Mouse (Mus musculus) ZHBTc4 (cell line): ENCODE results near the gene Scfd2.

Source experiments
- DNase-seq: peaks from one replicate; pipeline ENCODE4 v3.0.0-alpha.2; 2011; ENCODE audit warnings: low read depth, low spot score

The Scfd2 gene

DNA sequence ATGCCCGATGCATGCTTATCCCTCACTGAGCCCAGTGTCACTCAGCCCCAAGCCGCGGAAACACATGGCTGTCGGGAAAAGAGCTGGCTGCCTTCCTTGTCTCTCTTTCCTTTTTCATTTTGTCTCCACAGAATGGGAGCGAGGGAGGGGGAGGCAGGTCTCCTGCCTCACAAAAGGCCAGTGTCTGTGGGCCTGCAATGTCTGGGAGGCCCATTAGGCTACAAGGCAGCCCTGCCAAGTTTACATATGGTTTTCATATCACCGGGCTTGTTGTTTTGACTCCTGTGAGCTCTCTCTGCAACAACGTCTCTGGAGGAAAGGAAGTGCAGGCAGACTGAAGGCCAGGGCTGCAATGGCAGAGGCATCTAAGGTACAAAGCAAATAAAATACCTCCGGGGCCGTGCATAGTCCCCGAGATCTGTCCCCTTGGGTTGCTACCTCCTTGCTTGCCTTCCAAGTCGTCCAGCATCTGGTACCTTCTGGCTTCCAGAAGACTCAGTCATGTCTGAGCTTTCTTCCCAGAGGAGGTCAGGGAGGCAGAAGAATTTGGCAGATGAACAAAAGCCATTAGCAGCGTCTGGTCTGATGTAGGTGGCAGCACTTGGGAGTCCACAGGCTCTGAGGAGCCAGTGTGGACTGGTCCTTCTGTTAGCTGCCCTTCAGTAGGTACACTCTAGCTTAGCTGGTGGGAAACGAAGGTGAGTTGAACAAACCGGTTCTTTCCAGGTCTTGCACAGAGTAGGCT is 355.9 kb downstream of the Scfd2 start:
- no peak for DNase-seq

DNA sequence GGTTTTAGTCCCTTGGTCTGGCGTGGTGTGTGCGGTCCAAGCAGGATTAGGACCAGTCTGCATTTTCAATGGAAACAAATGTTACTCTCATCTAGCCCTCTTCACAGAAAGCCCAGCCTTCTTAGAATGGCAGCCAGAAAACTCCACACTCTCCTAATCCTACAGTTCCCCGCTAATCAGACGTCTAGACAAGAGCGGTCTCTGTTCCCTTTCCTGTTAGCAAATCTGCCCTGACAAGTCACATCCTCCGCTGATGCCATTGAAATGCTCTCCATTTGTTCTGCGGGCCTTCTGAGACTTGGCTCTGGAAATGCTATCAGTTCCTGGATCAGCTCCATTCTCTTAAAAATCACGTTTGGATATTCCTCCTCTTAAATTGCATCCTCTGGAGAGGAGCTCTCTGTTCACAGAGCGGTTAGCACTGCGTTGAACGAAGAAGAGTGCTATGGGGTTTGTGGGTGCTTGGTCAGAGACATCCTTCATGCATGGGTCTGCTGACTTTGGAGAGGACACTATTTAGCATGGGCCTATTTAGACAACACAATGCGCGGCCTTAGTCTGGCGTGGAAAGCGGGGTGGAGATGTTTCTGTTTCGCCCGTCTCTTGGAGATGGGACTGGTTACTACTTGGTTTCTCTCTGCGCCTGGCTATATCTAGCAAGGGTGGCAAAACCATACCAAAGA is 358.3 kb downstream of the Scfd2 start:
- peak; percentile 15 for DNase-seq

DNA sequence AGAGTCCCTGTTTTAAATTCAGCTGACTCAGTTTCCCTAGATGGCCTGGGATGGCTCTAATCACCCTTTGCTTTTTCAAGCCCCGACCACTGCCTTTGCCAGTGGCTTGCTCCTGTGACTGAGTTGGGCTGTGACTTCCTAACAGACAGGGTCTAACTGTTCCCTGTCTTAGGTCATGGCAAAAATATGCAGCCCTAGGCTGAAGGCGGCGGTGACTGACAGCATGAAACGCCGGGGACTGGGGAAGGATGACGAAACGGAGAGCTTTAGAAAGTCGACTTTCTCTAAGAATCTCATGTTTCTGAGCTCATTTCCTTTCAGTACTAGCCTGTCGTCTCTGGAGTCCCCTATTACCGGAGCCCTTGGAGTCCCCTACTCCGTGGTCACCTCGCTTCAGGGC is 359.4 kb downstream of the Scfd2 start:
- DNase-seq = peak; percentile 18

DNA sequence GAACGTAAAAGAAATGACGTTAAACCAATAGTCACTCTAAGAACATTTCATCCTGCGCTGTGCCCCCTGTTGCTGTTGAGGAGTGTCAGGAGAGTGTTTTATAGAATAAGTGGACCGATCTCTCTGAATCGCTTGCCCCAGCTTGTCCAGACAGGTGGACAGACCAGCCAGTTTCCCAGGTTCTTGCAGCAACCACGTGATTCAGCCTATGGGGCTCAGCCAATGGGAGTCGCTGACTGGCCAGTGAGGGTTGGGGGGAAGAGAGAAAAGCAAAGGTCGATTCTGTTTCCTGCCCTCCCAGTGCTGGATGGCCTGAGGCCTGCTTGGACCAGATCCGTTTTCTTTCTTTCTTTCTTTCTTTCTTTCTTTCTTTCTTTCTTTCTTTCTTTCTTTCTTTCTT is 359.8 kb downstream of the Scfd2 start:
- no peak for DNase-seq

DNA sequence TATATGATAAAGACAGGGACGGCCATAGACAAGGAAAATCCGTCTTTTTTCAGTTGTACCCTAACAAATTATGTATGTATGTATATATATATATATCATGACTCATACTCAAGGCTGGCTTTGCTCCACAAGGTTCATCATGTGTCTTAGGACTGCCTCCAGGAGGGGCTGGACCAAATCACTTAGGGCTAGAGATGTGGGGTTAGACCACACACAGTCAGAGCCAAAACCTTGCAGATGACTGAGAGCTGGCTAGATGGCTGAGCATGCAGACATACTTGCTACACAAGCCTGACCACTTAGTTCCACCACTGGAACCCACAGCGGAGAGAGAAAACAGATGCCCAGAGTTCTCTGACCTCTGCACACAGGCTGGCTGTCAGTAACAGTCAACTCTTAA is 363.5 kb downstream of the Scfd2 start:
- DNase-seq = no peak

DNA sequence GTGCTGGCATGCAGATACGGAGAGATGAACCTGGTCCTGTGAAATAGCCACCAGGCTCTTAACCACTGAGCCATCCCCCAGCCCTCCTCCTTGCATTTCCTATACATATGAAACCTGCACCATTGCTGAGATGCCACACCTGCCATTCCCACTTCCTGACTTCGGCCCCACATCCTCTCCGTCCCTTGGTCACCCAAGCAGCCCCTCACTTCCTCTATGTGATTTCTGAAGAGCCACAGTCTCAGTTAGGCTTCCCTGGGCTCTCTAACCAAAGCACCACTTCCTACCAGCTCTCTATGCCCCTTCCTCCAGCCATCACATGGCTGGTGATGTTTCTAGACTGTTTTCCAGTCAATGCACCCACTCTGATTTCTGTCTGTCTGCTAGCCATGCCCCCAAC is 364.9 kb downstream of the Scfd2 start:
- DNase-seq = no peak

DNA sequence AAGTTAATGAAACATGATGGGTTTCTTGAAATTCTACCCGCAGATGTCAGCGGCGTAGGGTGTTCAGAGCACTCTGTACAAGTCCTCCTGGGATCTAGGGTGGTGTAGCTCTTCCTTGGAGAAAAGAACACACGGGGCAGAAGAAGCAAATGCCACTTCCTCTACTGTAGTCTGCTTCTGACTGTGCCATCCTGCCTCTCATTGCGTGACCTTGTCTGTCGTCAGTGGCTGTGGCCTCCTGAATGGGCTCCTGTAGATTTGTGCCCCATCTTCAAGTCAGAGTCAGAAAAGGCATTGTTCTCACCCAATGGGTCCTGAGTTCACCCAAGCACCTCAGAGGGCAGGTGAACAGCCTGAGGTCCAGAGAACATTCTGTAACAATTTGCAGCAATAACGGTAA is 367.0 kb downstream of the Scfd2 start:
- DNase-seq = no peak

DNA sequence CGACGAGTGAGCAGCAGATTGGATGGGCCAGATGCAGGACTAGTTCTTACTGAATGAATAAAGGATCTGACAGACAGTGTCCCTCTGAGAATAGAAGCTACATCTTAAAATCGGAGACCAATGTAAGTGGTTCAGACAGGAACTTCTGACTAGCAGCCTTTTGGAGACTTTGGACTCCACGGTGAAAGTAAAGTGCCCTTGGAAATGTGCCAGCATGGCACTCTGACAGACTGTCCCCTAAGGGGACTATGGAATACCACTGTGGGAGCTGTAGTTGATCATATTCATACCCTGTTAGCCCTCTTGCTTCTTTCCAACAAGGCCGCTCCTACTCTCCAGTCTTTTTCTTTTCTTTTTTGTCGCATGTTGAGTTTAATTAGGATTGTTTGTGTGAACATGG is 368.4 kb downstream of the Scfd2 start:
- no peak for DNase-seq

DNA sequence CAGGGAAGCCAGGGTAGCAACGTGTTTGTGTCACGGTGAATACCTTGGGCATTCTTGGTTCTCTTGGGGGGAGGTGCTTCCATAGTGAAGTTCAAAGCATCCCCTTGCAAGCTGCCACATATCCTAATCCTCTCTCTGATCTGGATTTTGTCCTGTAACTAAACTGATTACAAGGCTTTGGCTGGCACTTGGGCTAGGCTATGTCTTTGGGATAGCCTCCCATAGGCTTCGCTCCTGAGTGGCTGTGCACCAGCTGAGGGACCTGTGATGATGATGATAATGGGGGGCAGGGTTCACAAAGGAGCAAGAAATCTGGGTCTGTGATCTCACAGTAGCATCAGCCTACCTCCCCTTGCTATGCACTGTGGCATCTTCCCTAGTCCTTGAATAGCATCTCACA is 369.5 kb downstream of the Scfd2 start:
- no peak for DNase-seq

DNA sequence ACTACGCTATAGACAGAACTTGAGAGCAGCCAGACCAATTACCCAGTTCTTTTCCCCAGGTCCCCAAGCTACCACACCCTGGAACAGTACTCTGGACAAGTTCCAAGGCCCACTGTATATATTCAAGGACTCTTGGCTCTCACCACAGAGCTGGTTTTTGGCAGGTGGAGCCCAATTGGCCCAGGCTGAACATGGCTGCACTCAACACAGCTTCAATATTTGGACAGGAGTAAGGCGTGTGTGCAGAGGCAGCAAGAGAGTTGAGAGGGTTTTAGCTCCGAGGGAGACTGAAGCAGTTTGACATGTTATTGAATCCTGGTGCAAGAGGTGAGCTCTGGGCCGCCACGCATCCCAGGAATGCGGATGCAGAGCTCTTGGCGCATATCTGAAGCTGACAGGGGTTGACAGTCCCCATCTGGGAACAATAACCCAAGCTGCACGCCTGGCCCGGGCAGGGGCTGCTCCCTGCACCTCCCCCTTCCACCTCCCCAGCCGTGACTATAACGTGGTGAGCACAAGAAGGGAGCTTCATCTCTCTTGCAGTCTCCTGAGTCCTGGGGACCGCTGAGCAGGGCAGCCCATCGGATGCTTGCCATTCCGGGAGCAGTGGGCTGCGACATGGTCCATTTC is 370.1 kb downstream of the Scfd2 start:
- peak; percentile 71 for DNase-seq

DNA sequence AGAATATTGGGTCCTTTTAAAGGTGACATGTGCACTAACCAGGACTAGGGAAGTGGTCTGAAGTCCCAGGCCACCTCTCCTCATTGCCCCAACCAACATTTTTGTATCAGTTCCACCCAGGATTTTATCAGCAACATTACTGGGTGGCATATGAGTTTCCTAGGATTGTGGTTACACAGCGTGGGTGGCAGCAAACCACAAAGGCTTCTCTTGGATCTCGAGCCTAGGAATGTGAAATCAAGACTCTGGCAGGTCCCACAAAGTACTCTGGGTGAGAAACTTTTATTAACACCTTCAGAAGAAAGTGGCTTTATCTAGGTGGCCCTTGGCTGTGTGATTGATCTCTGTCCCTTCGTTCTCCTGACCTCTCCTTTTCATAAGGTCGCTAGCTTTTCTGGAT is 371.2 kb downstream of the Scfd2 start:
- DNase-seq = no peak

DNA sequence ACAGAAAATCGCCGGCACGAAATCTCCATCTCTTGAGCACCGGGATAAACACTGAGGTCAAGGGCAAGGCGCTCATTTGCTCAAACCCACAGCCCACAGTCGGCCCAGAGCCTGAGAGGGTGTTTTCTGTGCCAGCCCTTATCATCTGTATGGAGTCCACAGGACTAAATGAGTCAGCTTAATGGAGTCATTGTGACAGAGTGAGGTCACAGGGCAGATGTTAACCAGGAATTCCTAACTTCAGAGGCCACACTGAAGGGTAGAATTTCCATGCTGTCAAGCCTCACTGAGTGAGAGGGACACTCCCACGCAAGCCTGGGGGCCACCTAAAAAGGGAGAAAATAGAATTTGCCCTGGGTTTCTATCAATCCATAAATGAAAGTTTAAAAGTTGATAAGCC is 371.7 kb downstream of the Scfd2 start:
- DNase-seq = peak; percentile 72

DNA sequence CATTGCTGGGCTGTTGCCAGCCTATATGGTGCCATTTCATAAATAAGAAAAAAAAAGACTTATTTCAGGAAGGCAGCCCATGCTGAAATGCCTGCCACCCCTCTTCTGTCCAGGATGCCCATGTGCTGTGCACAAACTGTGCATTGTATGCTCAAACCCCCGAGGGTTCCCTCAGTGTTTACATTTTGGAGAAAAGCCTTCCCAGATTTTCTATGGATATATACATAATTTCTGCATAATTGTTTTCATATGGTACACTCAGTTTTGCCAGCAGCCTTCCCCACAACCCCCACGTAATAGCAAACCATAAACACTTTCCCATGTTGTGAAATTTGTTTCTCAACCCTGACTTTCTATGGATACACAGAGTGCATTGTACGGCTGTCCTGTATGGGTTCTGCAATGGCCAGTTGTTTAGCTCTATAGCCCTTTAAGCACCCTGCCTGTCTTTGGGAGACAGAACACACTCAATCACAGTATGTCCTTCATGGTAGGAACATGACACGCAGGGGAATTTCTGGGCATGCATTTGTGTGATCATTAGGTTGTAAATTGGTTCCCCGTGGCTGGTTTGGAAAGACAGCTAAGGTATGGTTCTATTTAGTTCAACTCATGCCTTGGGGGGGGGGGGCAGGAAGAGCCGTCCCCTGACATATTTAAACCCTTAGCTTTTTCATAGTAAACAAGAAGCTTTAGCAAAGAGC is 372.5 kb downstream of the Scfd2 start:
- no peak for DNase-seq

DNA sequence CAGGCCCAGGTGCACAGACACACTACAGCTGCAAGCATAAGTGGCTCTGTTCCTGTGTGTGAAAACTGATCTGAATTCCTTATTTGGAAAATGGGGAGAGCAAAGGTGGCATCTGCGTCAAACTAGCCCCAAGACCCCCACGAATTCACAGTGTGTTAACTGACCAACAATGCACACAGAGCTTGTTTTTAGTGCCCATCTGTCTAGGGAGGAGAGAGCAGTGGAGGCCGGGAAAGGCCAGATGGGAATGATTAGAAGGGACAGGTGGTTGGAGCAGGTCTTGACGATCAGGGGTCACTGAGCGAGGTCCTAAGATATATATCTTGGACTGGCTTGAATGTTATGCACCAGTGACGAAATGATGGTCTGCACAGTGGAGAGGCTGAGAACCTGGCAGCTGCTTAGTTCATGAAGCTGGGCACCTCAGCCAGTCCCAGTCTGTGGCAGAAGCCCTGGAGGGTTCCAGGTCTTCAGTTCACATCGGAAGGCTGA is 375.7 kb downstream of the Scfd2 start:
- no peak for DNase-seq
